Mouse (Mus musculus): ENCODE measurements at regions not wholly inside any gene's neighbourhood (a gene's known extent, or its start where the extent isn't known, plus 50 kb on each side); places are given as distances from the start of the nearest gene placed in this dataset.

GRCm38 (mm10) chr10:37280150-37280820 is 141.6 kb upstream of the Marcks start:
- Histone ChIP-seq H3K27me3 (replicated peaks; ENCODE audit: low read depth, poor library complexity, severe bottlenecking) (no peaks in the 10 kb centered on the region), H3K36me3 (replicated peaks) (no peaks in the 10 kb centered on the region), H3K9me3 (no peaks in the 10 kb centered on the region), H3K4me1 (no peaks in the 10 kb centered on the region), H3K27ac (replicated peaks) (no peak overlapping the region), H3K4me3 (no peak overlapping the region)
- DNase-seq (ENCODE audit: low spot score) = no peak
- WGBS = 87% methylated on average over 6 of the region's 6 CpGs

DNA sequence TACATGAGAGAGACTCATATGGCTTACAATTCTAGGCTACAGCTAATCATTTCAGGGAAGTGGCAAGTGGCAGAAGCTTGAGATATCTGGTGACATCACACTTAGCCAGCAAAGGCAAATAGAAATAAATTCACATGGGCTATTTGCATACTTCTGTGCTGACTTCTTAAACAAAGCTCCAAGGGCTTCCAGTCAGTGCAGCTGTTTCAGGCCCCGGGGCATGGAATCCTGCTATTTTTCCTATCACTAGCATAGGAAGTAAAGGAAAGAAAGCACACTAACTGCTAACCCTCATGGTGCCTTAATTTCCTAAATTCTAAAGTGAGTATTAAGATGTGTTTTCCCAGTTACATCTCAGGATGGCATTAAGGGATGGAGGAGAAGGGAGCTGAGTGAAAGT is 140.6 kb upstream of the Marcks start:
- H3K4me3 ChIP-seq = no peak overlapping the region
- WGBS = 74% methylated on average over 1 of the region's 1 CpGs
- no peaks in the 10 kb centered on the region for H3K36me3 ChIP-seq (replicated peaks)
- no peak overlapping the region for H3K27ac ChIP-seq (replicated peaks)
- no peak for DNase-seq (ENCODE audit: low spot score)
- no peaks in the 10 kb centered on the region for H3K27me3 ChIP-seq (replicated peaks; ENCODE audit: low read depth, poor library complexity, severe bottlenecking)
- no peaks in the 10 kb centered on the region for H3K9me3 ChIP-seq
- H3K4me1 ChIP-seq = no peaks in the 10 kb centered on the region

GRCm38 (mm10) chr10:37275857-37276256 is 137.1 kb upstream of the Marcks start:
- H3K9me3 ChIP-seq = no peaks in the 10 kb centered on the region
- no peaks in the 10 kb centered on the region for H3K27me3 ChIP-seq (replicated peaks; ENCODE audit: low read depth, poor library complexity, severe bottlenecking)
- no peak for DNase-seq (ENCODE audit: low spot score)
- no peaks in the 10 kb centered on the region for H3K36me3 ChIP-seq (replicated peaks)
- no peak overlapping the region for H3K27ac ChIP-seq (replicated peaks)
- H3K4me3 ChIP-seq = no peak overlapping the region
- no peaks in the 10 kb centered on the region for H3K4me1 ChIP-seq
- WGBS = 87% methylated on average over 1 of the region's 1 CpGs

DNA sequence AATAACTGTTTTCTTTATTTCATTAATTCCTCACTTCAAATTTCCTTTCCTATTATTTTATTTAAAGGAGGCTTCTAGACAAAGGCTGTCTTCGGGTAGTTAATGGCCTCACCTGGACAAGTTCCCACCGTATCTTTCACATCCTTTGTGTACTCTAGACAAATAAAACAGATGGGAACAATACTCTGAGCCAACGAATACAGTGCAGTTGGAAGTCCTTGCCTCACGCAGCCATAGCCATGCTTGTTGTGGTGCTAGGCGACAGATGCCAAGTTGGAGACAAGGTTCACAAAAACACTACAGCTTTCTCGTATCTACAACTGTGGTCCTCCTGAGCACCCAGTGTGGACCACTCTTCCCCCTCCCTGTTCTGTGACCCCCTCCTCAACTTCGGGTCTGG is 136.6 kb upstream of the Marcks start:
- Histone ChIP-seq H3K4me1 (no peaks in the 10 kb centered on the region), H3K27ac (replicated peaks) (no peak overlapping the region), H3K36me3 (replicated peaks) (no peaks in the 10 kb centered on the region), H3K27me3 (replicated peaks; ENCODE audit: low read depth, poor library complexity, severe bottlenecking) (no peaks in the 10 kb centered on the region), H3K4me3 (no peak overlapping the region), H3K9me3 (no peaks in the 10 kb centered on the region)
- no peak for DNase-seq (ENCODE audit: low spot score)
- 88% methylated on average over 7 of the region's 7 CpGs for WGBS

DNA sequence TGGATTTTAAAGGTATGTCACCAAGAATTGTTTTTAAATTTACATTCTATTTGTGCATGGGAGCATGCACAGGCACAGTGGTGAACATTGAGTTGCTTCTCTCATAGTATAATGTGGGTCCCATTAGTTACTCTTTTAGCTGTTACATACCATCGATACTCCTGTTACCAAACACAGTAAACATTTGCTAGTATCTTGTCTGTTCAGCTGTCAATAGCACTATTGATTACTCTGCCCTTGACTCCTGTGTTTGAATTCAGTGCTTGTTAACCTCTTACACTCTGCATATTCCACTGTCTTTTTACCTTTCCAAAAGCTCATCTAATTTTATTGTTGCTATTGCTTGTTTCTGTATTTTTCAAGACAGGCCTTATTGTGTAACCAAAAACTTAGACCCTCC is 133.2 kb upstream of the Marcks start:
- 88% methylated on average over 1 of the region's 1 CpGs for WGBS
- Histone ChIP-seq H3K27ac (replicated peaks) (no peak overlapping the region), H3K4me1 (no peaks in the 10 kb centered on the region), H3K36me3 (replicated peaks) (no peaks in the 10 kb centered on the region), H3K27me3 (replicated peaks; ENCODE audit: low read depth, poor library complexity, severe bottlenecking) (no peaks in the 10 kb centered on the region), H3K4me3 (no peak overlapping the region), H3K9me3 (no peaks in the 10 kb centered on the region)
- DNase-seq (ENCODE audit: low spot score) = no peak

- Histone ChIP-seq H3K9me3 (no peaks in the 10 kb centered on the region), H3K4me3 (no peak overlapping the region), H3K4me1 (no peaks in the 10 kb centered on the region), H3K36me3 (replicated peaks) (no peaks in the 10 kb centered on the region), H3K27ac (replicated peaks) (no peak overlapping the region), H3K27me3 (replicated peaks; ENCODE audit: low read depth, poor library complexity, severe bottlenecking) (no peaks in the 10 kb centered on the region)
- DNase-seq (ENCODE audit: low spot score) = no peak
- WGBS = 91% methylated on average over 10 of the region's 10 CpGs
Observed at GRCm38 (mm10) chr10:37270236-37271000, 131.7 kb upstream of the Marcks start.

- WGBS = 77% methylated on average over 1 of the region's 1 CpGs
Observed at GRCm38 (mm10) chr10:37266909-37267308, 128.2 kb upstream of the Marcks start.

DNA sequence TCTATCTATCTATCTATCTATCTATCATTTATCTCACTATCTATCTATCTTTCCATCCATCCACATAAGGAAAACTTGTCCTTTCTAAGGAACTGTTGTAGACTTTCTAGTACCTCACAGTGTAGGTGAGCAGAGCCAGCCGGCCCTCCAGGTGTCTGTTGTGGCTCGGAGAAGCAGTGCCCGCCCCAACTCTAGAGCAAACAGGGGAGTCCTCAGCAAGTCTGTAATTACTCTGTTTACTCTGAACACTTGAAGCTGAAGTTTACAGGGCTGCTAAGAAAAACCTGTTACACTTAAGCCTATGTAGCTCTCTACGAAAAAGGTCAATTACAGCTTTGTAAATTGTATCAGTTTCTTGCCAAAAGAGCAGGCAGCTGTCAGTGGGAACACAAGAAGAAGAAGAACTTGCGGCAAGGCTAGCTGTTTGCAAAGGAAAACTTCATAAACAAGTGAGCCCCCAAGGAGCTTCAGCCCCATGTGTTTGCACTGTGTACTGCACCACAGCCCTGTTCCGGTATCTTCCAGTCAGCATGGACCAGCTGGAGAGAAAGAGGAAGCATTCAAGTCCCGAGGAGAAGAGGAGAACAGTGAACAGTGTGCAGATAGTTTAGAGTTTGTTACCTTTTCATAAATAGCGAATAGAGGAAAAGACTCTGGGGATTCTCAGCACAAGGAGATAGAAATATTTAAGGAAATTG is 122.2 kb upstream of the Marcks start:
- no peak for DNase-seq (ENCODE audit: low spot score)
- H3K9me3 ChIP-seq = no peaks in the 10 kb centered on the region
- 75% methylated on average over 8 of the region's 8 CpGs for WGBS
- H3K4me3 ChIP-seq = no peak overlapping the region
- H3K4me1 ChIP-seq = no peaks in the 10 kb centered on the region
- H3K36me3 ChIP-seq (replicated peaks) = no peaks in the 10 kb centered on the region
- H3K27me3 ChIP-seq (replicated peaks; ENCODE audit: low read depth, poor library complexity, severe bottlenecking) = no peaks in the 10 kb centered on the region
- H3K27ac ChIP-seq (replicated peaks) = no peak overlapping the region

More at GRCm38 (mm10) chr10:37266909-37267308, 128.2 kb upstream of the Marcks start:
- DNase-seq (ENCODE audit: low spot score) = no peak
- Histone ChIP-seq H3K36me3 (replicated peaks) (no peaks in the 10 kb centered on the region), H3K9me3 (no peaks in the 10 kb centered on the region), H3K4me3 (no peak overlapping the region), H3K27me3 (replicated peaks; ENCODE audit: low read depth, poor library complexity, severe bottlenecking) (no peaks in the 10 kb centered on the region), H3K27ac (replicated peaks) (no peak overlapping the region), H3K4me1 (no peaks in the 10 kb centered on the region)

GRCm38 (mm10) chr10:37259186-37259585 is 120.5 kb upstream of the Marcks start:
- WGBS = 89% methylated on average over 3 of the region's 3 CpGs
- Histone ChIP-seq H3K27ac (replicated peaks) (no peak overlapping the region), H3K4me3 (no peak overlapping the region), H3K9me3 (no peaks in the 10 kb centered on the region), H3K27me3 (replicated peaks; ENCODE audit: low read depth, poor library complexity, severe bottlenecking) (no peaks in the 10 kb centered on the region), H3K4me1 (no peaks in the 10 kb centered on the region), H3K36me3 (replicated peaks) (no peaks in the 10 kb centered on the region)
- no peak for DNase-seq (ENCODE audit: low spot score)

GRCm38 (mm10) chr10:37257544-37257943 is 118.8 kb upstream of the Marcks start:
- DNase-seq (ENCODE audit: low spot score) = no peak
- no peaks in the 10 kb centered on the region for H3K36me3 ChIP-seq (replicated peaks)

GRCm38 (mm10) chr10:37250934-37251521 is 112.3 kb upstream of the Marcks start:
- Histone ChIP-seq H3K9me3 (no peaks in the 10 kb centered on the region), H3K27ac (replicated peaks) (peak overlapping the region; percentile 63), H3K4me3 (no peak overlapping the region), H3K36me3 (replicated peaks) (no peaks in the 10 kb centered on the region), H3K4me1 (peaks cover 21% of the 10 kb centered on the region), H3K27me3 (replicated peaks; ENCODE audit: low read depth, poor library complexity, severe bottlenecking) (no peaks in the 10 kb centered on the region)
- 65% methylated on average over 6 of the region's 6 CpGs for WGBS
- no peak for DNase-seq (ENCODE audit: low spot score)

More at GRCm38 (mm10) chr10:37257544-37257943, 118.8 kb upstream of the Marcks start:
- no peaks in the 10 kb centered on the region for H3K9me3 ChIP-seq
- no peaks in the 10 kb centered on the region for H3K27me3 ChIP-seq (replicated peaks; ENCODE audit: low read depth, poor library complexity, severe bottlenecking)
- H3K4me3 ChIP-seq = no peak overlapping the region
- WGBS = 73% methylated on average over 6 of the region's 6 CpGs
- H3K27ac ChIP-seq (replicated peaks) = no peak overlapping the region
- H3K4me1 ChIP-seq = no peaks in the 10 kb centered on the region

- no peak overlapping the region for H3K4me3 ChIP-seq
- no peak for DNase-seq (ENCODE audit: low spot score)
- H3K27ac ChIP-seq (replicated peaks) = no peak overlapping the region
Observed at GRCm38 (mm10) chr10:37250157-37250556, 111.4 kb upstream of the Marcks start.

More at GRCm38 (mm10) chr10:37250157-37250556, 111.4 kb upstream of the Marcks start:
- WGBS = 28% methylated on average over 2 of the region's 2 CpGs
- no peaks in the 10 kb centered on the region for H3K36me3 ChIP-seq (replicated peaks)
- peaks cover 21% of the 10 kb centered on the region for H3K4me1 ChIP-seq
- H3K9me3 ChIP-seq = no peaks in the 10 kb centered on the region
- H3K27me3 ChIP-seq (replicated peaks; ENCODE audit: low read depth, poor library complexity, severe bottlenecking) = no peaks in the 10 kb centered on the region

Data from embryonic facial prominence, embryonic 10.5 days (tissue).